Mouse (Mus musculus): Measurements from ENCODE around the gene Gm3336. TPM values are rescaled to one million over a fixed set of nuclear protein-coding genes. Genes with fewer than 3 reads are reported as not detected.

Gm3336 gene
- polyA plus RNA-seq, 1 experiment from 2014 or later: 0.88 TPM

GRCm38 (mm10) chr8:70757523-70758307 lies 39.4 kb downstream of the Gm3336 start:
- Histone ChIP-seq H3K27me3 (replicated peaks; ENCODE audit: control insufficient read depth, insufficient read depth, low read length) (no peaks in the 10 kb centered on the region), H3K9ac (ENCODE audit: low read length) (no peak overlapping the region), H3K4me2 (ENCODE audit: low read length) (no peak overlapping the region), H3K36me3 (ENCODE audit: control insufficient read depth, insufficient read depth, low read length) (peaks cover 31% of the 10 kb centered on the region), H3K4me1 (replicated peaks; ENCODE audit: control insufficient read depth, insufficient read depth, low read length) (peaks cover 32% of the 10 kb centered on the region), H3K9me3 (ENCODE audit: control insufficient read depth, low read length) (no peaks in the 10 kb centered on the region), H3K27ac (ENCODE audit: low read depth) (no peak overlapping the region), H3K4me3 (ENCODE audit: low read depth, low read length) (no peak overlapping the region)
- no peak for DNase-seq (ENCODE audit: low spot score)
- ATAC-seq (replicated peaks; ENCODE audit: low FRiP score, low TSS enrichment, low read depth): no peak
- WGBS: 75% methylated on average over 22 of the region's 22 CpGs

DNA sequence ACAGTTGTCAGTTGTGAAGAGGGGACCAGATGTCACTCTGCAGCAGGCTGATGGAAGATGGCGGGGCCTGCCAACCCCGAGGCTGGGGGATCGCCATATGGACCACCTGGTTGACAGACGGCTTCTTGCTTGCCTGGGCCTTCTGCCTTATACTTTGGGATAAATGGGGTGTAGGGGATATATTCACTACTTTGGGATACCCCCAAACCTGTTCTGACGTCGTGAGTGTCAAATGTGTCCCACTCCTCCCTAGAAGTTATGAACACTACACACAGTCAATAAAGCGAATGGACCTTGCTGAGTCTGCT lies 39.9 kb downstream of the Gm3336 start:
- no peak overlapping the region for H3K9ac ChIP-seq (ENCODE audit: low read length)
- H3K9me3 ChIP-seq (ENCODE audit: control insufficient read depth, low read length): no peaks in the 10 kb centered on the region
- H3K36me3 ChIP-seq (ENCODE audit: control insufficient read depth, insufficient read depth, low read length): peaks cover 36% of the 10 kb centered on the region
- H3K27ac ChIP-seq (ENCODE audit: low read depth): no peak overlapping the region
- H3K4me3 ChIP-seq (ENCODE audit: low read depth, low read length): no peak overlapping the region
- ATAC-seq (replicated peaks; ENCODE audit: low FRiP score, low TSS enrichment, low read depth) (no peak), DNase-seq (ENCODE audit: low spot score) (no peak)
- H3K4me1 ChIP-seq (replicated peaks; ENCODE audit: control insufficient read depth, insufficient read depth, low read length): peaks cover 27% of the 10 kb centered on the region
- 88% methylated on average over 7 of the region's 7 CpGs for WGBS
- no peak overlapping the region for H3K4me2 ChIP-seq (ENCODE audit: low read length)
- H3K27me3 ChIP-seq (replicated peaks; ENCODE audit: control insufficient read depth, insufficient read depth, low read length): no peaks in the 10 kb centered on the region

DNA sequence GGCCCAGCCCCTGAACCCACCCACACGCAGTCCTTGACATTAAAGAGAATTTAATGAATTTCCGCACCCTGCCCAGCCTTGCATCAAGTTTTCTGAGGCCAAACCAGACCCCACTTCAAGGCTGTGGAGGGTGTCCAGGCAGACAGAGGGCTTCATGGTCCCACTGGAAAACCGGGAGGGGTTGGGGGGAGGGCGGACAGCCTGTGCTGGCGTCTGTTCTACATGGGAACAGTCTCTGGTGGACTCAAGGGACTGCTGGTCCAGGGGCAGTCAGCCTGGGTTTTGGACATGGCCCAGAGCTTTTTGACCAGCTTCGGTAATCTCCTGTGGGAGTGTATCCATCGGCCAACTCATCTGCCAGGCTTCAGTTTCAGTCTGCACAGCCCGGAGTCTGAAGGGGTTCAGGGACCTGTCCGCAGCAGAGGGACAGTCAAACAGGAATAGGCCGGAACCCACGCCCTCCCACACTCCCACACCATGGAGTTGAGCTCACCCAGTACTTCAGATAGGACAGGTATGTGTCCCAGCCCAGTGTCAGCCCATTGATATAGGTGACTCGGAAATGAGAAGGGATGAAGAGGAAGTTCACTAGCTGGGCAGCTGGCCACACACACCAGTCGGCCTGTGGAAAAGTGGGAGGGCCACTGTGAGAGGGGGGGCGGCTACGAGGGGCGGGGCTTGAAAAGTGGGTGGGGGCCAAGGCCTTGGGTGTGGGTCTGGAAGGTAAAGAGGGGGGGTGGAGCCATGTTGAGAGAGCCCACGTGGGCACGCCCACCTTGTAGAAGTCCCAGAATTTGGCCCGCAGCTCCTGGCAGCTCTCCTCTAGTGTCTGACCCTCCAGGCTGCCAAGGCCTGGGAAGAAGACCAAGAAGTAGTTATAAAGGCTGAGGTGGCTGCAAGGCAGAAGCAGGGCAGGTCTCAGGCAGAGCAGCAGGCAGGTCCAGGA lies 40.5 kb downstream of the Gm3336 start:
- DNase-seq (ENCODE audit: low spot score) (no peak), ATAC-seq (replicated peaks; ENCODE audit: low FRiP score, low TSS enrichment, low read depth) (no peak)
- no peaks in the 10 kb centered on the region for H3K27me3 ChIP-seq (replicated peaks; ENCODE audit: control insufficient read depth, insufficient read depth, low read length)
- H3K4me2 ChIP-seq (ENCODE audit: low read length): no peak overlapping the region
- peaks cover 36% of the 10 kb centered on the region for H3K36me3 ChIP-seq (ENCODE audit: control insufficient read depth, insufficient read depth, low read length)
- H3K4me3 ChIP-seq (ENCODE audit: low read depth, low read length): no peak overlapping the region
- H3K27ac ChIP-seq (ENCODE audit: low read depth): no peak overlapping the region
- H3K9ac ChIP-seq (ENCODE audit: low read length): no peak overlapping the region
- peaks cover 23% of the 10 kb centered on the region for H3K4me1 ChIP-seq (replicated peaks; ENCODE audit: control insufficient read depth, insufficient read depth, low read length)
- 69% methylated on average over 19 of the region's 19 CpGs for WGBS
- no peaks in the 10 kb centered on the region for H3K9me3 ChIP-seq (ENCODE audit: control insufficient read depth, low read length)

DNA sequence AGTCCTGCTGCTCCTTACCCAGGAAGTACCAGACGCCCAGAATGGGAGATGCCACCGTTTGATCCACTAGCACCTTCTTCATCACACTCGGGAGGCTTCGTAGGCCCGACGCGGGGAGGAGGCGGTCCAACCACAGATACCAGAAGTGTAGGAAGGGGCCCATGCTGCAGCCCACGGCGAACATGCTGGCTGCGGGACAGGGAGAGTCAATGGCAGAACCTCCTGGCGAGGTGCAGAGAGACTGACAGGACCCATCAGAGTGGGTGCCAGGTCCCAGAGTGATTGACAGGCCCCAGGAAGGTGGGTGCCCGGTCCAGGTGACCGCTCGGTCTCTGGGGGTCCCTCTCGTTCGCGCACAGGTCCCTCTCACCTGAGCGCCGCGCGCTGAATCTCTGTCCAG lies 42.0 kb downstream of the Gm3336 start:
- DNase-seq (ENCODE audit: low spot score) (peak; percentile 71), ATAC-seq (replicated peaks; ENCODE audit: low FRiP score, low TSS enrichment, low read depth) (peak; percentile 4; the same call in 1 of the 2 replicates)
- H3K9ac ChIP-seq (ENCODE audit: low read length): peak overlapping the region; percentile 71
- H3K4me1 ChIP-seq (replicated peaks; ENCODE audit: control insufficient read depth, insufficient read depth, low read length): peaks cover 18% of the 10 kb centered on the region
- H3K4me2 ChIP-seq (ENCODE audit: low read length): peak overlapping the region; percentile 97
- 1% methylated on average over 22 of the region's 22 CpGs for WGBS
- no peaks in the 10 kb centered on the region for H3K27me3 ChIP-seq (replicated peaks; ENCODE audit: control insufficient read depth, insufficient read depth, low read length)
- H3K27ac ChIP-seq (ENCODE audit: low read depth): peak overlapping the region; percentile 54; the same call in 1 of the 2 replicates
- H3K9me3 ChIP-seq (ENCODE audit: control insufficient read depth, low read length): no peaks in the 10 kb centered on the region
- peaks cover 36% of the 10 kb centered on the region for H3K36me3 ChIP-seq (ENCODE audit: control insufficient read depth, insufficient read depth, low read length)
- peak overlapping the region; percentile 65 for H3K4me3 ChIP-seq (ENCODE audit: low read depth, low read length)

GRCm38 (mm10) chr8:70760775-70761406 lies 42.5 kb downstream of the Gm3336 start, which contains the start of gene Mpv17l2:
Gene Mpv17l2 (minus strand): TSS chr8:70760946.
- peak within 1 kb of the TSS; percentile 65 for H3K4me3 ChIP-seq (ENCODE audit: low read depth, low read length)
- H3K9ac ChIP-seq (ENCODE audit: low read length): peak within 1 kb of the TSS; percentile 71
- peaks cover 21% of the 10 kb centered on the region for H3K4me1 ChIP-seq (replicated peaks; ENCODE audit: control insufficient read depth, insufficient read depth, low read length)
- peaks cover 35% of the 10 kb centered on the region for H3K36me3 ChIP-seq (ENCODE audit: control insufficient read depth, insufficient read depth, low read length)
- WGBS: 1% methylated on average over 54 of the region's 55 CpGs
- no peaks in the 10 kb centered on the region for H3K27me3 ChIP-seq (replicated peaks; ENCODE audit: control insufficient read depth, insufficient read depth, low read length)
- ATAC-seq (replicated peaks; ENCODE audit: low FRiP score, low TSS enrichment, low read depth): peak; percentile 91
- peak; percentile 91 for DNase-seq (ENCODE audit: low spot score)
- H3K9me3 ChIP-seq (ENCODE audit: control insufficient read depth, low read length): no peaks in the 10 kb centered on the region
- H3K4me2 ChIP-seq (ENCODE audit: low read length): peak within 1 kb of the TSS; percentile 97
- H3K27ac ChIP-seq (ENCODE audit: low read depth): peak within 1 kb of the TSS; percentile 69

- H3K4me3 ChIP-seq (ENCODE audit: low read depth, low read length): no peak overlapping the region
- H3K4me2 ChIP-seq (ENCODE audit: low read length): no peak overlapping the region
- H3K9ac ChIP-seq (ENCODE audit: low read length): no peak overlapping the region
- no peak for DNase-seq (ENCODE audit: low spot score)
- peaks cover 23% of the 10 kb centered on the region for H3K36me3 ChIP-seq (ENCODE audit: control insufficient read depth, insufficient read depth, low read length)
- H3K4me1 ChIP-seq (replicated peaks; ENCODE audit: control insufficient read depth, insufficient read depth, low read length): peaks cover 29% of the 10 kb centered on the region
- H3K9me3 ChIP-seq (ENCODE audit: control insufficient read depth, low read length): no peaks in the 10 kb centered on the region
- no peak for ATAC-seq (replicated peaks; ENCODE audit: low FRiP score, low TSS enrichment, low read depth)
- WGBS: 96% methylated on average over 1 of the region's 1 CpGs
- no peak overlapping the region for H3K27ac ChIP-seq (ENCODE audit: low read depth)
- no peaks in the 10 kb centered on the region for H3K27me3 ChIP-seq (replicated peaks; ENCODE audit: control insufficient read depth, insufficient read depth, low read length)
These were observed 43.8 kb downstream of the Gm3336 start for GRCm38 (mm10) chr8:70762118-70762517.

GRCm38 (mm10) chr8:70763354-70763753 lies 45.0 kb downstream of the Gm3336 start:
- peak overlapping the region; percentile 10 for H3K27ac ChIP-seq (ENCODE audit: low read depth)
- ATAC-seq (replicated peaks; ENCODE audit: low FRiP score, low TSS enrichment, low read depth): no peak

DNA sequence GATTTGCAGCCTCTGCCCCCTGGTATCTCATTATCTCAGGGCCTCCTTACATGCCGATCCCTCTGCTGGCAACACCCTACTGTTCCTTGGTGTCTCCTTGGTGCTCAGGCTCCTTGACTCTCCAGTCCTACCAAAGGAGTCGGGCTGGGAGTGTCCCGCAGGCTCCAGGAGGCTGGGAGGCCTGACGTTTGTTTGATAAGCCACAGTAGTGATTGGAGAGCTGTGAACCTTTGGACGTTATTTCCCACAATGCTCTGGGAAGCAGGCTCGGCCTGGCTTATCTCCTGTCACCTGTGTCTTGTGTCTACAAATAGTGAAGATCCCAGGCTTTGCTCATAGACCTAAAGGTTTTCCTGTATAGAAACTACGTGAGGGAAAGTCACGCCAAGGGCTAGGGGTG lies 45.7 kb downstream of the Gm3336 start:
- Histone ChIP-seq H3K4me1 (replicated peaks; ENCODE audit: control insufficient read depth, insufficient read depth, low read length) (peaks cover 29% of the 10 kb centered on the region), H3K9ac (ENCODE audit: low read length) (no peak overlapping the region), H3K4me3 (ENCODE audit: low read depth, low read length) (no peak overlapping the region), H3K4me2 (ENCODE audit: low read length) (no peak overlapping the region), H3K36me3 (ENCODE audit: control insufficient read depth, insufficient read depth, low read length) (peaks cover 24% of the 10 kb centered on the region), H3K9me3 (ENCODE audit: control insufficient read depth, low read length) (no peaks in the 10 kb centered on the region), H3K27me3 (replicated peaks; ENCODE audit: control insufficient read depth, insufficient read depth, low read length) (no peaks in the 10 kb centered on the region), H3K27ac (ENCODE audit: low read depth) (peak overlapping the region; percentile 10)
- peak; percentile 70 for DNase-seq (ENCODE audit: low spot score)
- WGBS: 60% methylated on average over 8 of the region's 8 CpGs
- no peak for ATAC-seq (replicated peaks; ENCODE audit: low FRiP score, low TSS enrichment, low read depth)

More at GRCm38 (mm10) chr8:70763354-70763753, 45.0 kb downstream of the Gm3336 start:
- no peak overlapping the region for H3K4me3 ChIP-seq (ENCODE audit: low read depth, low read length)
- no peaks in the 10 kb centered on the region for H3K9me3 ChIP-seq (ENCODE audit: control insufficient read depth, low read length)
- H3K4me2 ChIP-seq (ENCODE audit: low read length): no peak overlapping the region
- no peak overlapping the region for H3K9ac ChIP-seq (ENCODE audit: low read length)
- H3K27me3 ChIP-seq (replicated peaks; ENCODE audit: control insufficient read depth, insufficient read depth, low read length): no peaks in the 10 kb centered on the region
- peaks cover 20% of the 10 kb centered on the region for H3K36me3 ChIP-seq (ENCODE audit: control insufficient read depth, insufficient read depth, low read length)
- H3K4me1 ChIP-seq (replicated peaks; ENCODE audit: control insufficient read depth, insufficient read depth, low read length): peaks cover 29% of the 10 kb centered on the region
- 5% methylated on average over 3 of the region's 3 CpGs for WGBS
- DNase-seq (ENCODE audit: low spot score): peak; percentile 77
